Mouse (Mus musculus): ENCODE measurements around the gene Mfn1. TPM values are rescaled to one million over a fixed set of nuclear protein-coding genes. Genes with fewer than 3 reads are reported as not detected.

The Mfn1 gene
- polyA plus RNA-seq, 1 experiment from 2014 or later = 92.9 TPM

DNA sequence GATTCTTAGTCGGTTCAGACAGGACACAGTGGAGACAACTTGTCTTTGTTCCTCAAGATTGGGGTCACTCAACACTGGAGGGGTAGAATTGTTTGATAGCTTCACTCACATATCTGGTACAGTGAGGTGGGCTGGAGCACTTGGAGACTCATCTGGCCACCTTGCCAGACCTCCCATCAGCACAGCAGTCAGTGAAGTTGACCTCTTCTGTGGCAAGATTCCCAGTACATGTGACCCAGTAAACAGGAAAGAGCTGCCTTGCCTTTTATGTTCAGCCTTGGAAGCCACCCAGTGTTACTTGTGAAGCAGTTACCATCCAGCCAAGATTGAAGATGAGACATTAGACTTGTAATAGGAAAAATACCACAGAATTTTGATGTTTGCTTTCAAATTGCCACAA, 8.3 kb downstream of the Mfn1 start:
- H3K36me3 ChIP-seq (ENCODE audit: control insufficient read depth, insufficient read depth) = peaks cover 37% of the 10 kb centered on the region
- no peaks in the 10 kb centered on the region for H3K27me3 ChIP-seq (ENCODE audit: control insufficient read depth, insufficient read depth, low read length)
- H3K27ac ChIP-seq (ENCODE audit: low read length) = peak overlapping the region; percentile 44
- no peak overlapping the region for H3K4me3 ChIP-seq (ENCODE audit: low read length)
- peak; percentile 73 for ATAC-seq (replicated peaks; ENCODE audit: extremely low read depth, insufficient read depth, low FRiP score)
- H3K9me3 ChIP-seq (replicated peaks; ENCODE audit: control insufficient read depth, low read length) = no peaks in the 10 kb centered on the region
- no peak overlapping the region for H3K4me2 ChIP-seq (ENCODE audit: low read depth, low read length)
- peaks cover 10% of the 10 kb centered on the region for H3K4me1 ChIP-seq (ENCODE audit: control insufficient read depth, insufficient read depth, low read length)
- no peak overlapping the region for H3K9ac ChIP-seq (ENCODE audit: low read length)
- WGBS = 64% methylated on average over 1 of the region's 1 CpGs

- H3K4me2 ChIP-seq (ENCODE audit: low read depth, low read length) = no peak overlapping the region
- no peak overlapping the region for H3K4me3 ChIP-seq (ENCODE audit: low read length)
- peaks cover 38% of the 10 kb centered on the region for H3K36me3 ChIP-seq (ENCODE audit: control insufficient read depth, insufficient read depth)
- H3K27ac ChIP-seq (ENCODE audit: low read length) = no peak overlapping the region; the same call in 1 of the 2 replicates
- H3K9ac ChIP-seq (ENCODE audit: low read length) = no peak overlapping the region
- WGBS = 87% methylated on average over 5 of the region's 5 CpGs
- peaks cover 10% of the 10 kb centered on the region for H3K4me1 ChIP-seq (ENCODE audit: control insufficient read depth, insufficient read depth, low read length)
- no peaks in the 10 kb centered on the region for H3K9me3 ChIP-seq (replicated peaks; ENCODE audit: control insufficient read depth, low read length)
- no peaks in the 10 kb centered on the region for H3K27me3 ChIP-seq (ENCODE audit: control insufficient read depth, insufficient read depth, low read length)
- no peak for ATAC-seq (replicated peaks; ENCODE audit: extremely low read depth, insufficient read depth, low FRiP score)
Measured at GRCm38 (mm10) chr3:32538091-32538490, 8.8 kb downstream of the Mfn1 start.

DNA sequence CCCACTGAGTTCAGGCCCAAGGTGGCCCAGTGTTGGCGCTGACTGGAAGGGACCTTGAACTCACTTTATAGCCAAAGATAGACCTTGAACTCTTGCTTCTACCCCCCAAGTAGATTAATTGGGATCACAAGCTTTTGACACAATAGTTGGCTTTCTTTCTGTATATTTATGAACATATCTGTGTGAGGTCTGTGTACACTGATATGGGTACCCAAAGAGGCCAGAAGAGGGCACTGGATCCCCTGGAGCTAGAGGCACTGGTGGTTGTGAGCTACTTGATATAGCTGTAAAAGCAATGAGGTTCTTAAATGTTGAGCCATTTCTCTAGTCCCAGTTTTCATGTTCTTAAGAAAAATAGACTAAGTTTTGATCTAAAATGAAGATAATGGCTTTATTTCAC, 23.8 kb downstream of the Mfn1 start:
- Histone ChIP-seq H3K9me3 (replicated peaks; ENCODE audit: control insufficient read depth, low read length) (no peaks in the 10 kb centered on the region), H3K4me3 (ENCODE audit: low read length) (no peak overlapping the region), H3K9ac (ENCODE audit: low read length) (no peak overlapping the region), H3K27ac (ENCODE audit: low read length) (no peak overlapping the region), H3K4me2 (ENCODE audit: low read depth, low read length) (no peak overlapping the region), H3K27me3 (ENCODE audit: control insufficient read depth, insufficient read depth, low read length) (no peaks in the 10 kb centered on the region), H3K4me1 (ENCODE audit: control insufficient read depth, insufficient read depth, low read length) (no peaks in the 10 kb centered on the region), H3K36me3 (ENCODE audit: control insufficient read depth, insufficient read depth) (peaks cover 32% of the 10 kb centered on the region)
- ATAC-seq (replicated peaks; ENCODE audit: extremely low read depth, insufficient read depth, low FRiP score) = no peak
- 95% methylated on average over 1 of the region's 1 CpGs for WGBS

- 91% methylated on average over 6 of the region's 6 CpGs for WGBS
- Histone ChIP-seq H3K4me2 (ENCODE audit: low read depth, low read length) (no peak overlapping the region), H3K9ac (ENCODE audit: low read length) (no peak overlapping the region), H3K9me3 (replicated peaks; ENCODE audit: control insufficient read depth, low read length) (0 out of 2 replicates have a peak, but pooled peaks cover 2% of the 10 kb centered on the region), H3K27me3 (ENCODE audit: control insufficient read depth, insufficient read depth, low read length) (no peaks in the 10 kb centered on the region), H3K27ac (ENCODE audit: low read length) (no peak overlapping the region), H3K4me3 (ENCODE audit: low read length) (no peak overlapping the region), H3K36me3 (ENCODE audit: control insufficient read depth, insufficient read depth) (peaks cover 62% of the 10 kb centered on the region), H3K4me1 (ENCODE audit: control insufficient read depth, insufficient read depth, low read length) (no peaks in the 10 kb centered on the region)
- ATAC-seq (replicated peaks; ENCODE audit: extremely low read depth, insufficient read depth, low FRiP score) = no peak
Measured at GRCm38 (mm10) chr3:32563401-32563800, 34.1 kb downstream of the Mfn1 start.

DNA sequence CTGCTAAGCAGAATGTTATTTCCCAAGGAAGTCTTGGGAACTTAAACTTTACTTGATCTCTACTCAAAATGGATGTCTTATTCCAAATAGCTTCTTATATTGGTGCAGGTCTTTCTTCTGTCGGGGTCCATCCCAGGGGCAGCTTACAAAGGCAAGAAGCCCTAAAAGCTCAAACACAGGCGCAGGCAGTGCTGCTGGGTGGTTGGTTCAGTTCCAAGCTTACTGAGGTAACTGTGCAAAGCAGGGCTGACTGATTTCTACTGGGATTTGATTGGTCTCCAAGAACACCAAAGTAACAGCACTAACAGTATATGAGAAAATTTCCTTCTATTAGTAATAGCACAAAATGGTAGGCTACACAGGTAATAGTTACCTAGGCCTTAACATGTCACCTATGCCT, 43.8 kb downstream of the Mfn1 start:
- WGBS = 93% methylated on average over 2 of the region's 2 CpGs
- Histone ChIP-seq H3K27me3 (ENCODE audit: control insufficient read depth, insufficient read depth, low read length) (no peaks in the 10 kb centered on the region), H3K4me2 (ENCODE audit: low read depth, low read length) (no peak overlapping the region), H3K9ac (ENCODE audit: low read length) (no peak overlapping the region), H3K36me3 (ENCODE audit: control insufficient read depth, insufficient read depth) (peaks cover 60% of the 10 kb centered on the region), H3K27ac (ENCODE audit: low read length) (no peak overlapping the region), H3K4me3 (ENCODE audit: low read length) (no peak overlapping the region), H3K9me3 (replicated peaks; ENCODE audit: control insufficient read depth, low read length) (0 out of 2 replicates have a peak, but pooled peaks cover 2% of the 10 kb centered on the region), H3K4me1 (ENCODE audit: control insufficient read depth, insufficient read depth, low read length) (no peaks in the 10 kb centered on the region)
- ATAC-seq (replicated peaks; ENCODE audit: extremely low read depth, insufficient read depth, low FRiP score) = no peak

GRCm38 (mm10) chr3:32573881-32574280, 44.6 kb downstream of the Mfn1 start:
- Histone ChIP-seq H3K4me2 (ENCODE audit: low read depth, low read length) (no peak overlapping the region), H3K36me3 (ENCODE audit: control insufficient read depth, insufficient read depth) (peaks cover 52% of the 10 kb centered on the region)

DNA sequence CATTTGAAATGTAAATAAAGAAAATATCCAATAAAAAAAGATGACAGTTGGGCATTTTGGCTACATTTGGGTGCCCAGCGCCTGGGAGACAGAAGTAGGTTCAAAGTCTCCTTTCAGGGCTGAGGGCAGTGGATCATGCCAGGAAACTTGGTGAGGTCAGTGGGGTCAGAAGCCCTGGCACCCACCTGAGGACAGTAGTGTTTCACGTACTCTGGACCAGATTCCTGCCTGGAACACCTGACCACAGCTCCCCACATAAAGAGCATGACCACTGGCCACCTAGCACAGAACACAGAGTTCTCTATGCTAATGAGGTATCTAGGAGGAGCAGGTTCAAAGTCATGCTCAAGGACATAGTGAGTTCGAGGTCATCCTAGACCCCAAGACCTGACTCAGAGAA, 45.9 kb downstream of the Mfn1 start:
- Histone ChIP-seq H3K27ac (ENCODE audit: low read length) (no peak overlapping the region), H3K9ac (ENCODE audit: low read length) (no peak overlapping the region), H3K4me2 (ENCODE audit: low read depth, low read length) (no peak overlapping the region), H3K27me3 (ENCODE audit: control insufficient read depth, insufficient read depth, low read length) (no peaks in the 10 kb centered on the region), H3K4me3 (ENCODE audit: low read length) (no peak overlapping the region), H3K9me3 (replicated peaks; ENCODE audit: control insufficient read depth, low read length) (no peaks in the 10 kb centered on the region), H3K4me1 (ENCODE audit: control insufficient read depth, insufficient read depth, low read length) (0 out of 2 replicates have a peak, but pooled peaks cover 3% of the 10 kb centered on the region), H3K36me3 (ENCODE audit: control insufficient read depth, insufficient read depth) (peaks cover 43% of the 10 kb centered on the region)
- no peak for ATAC-seq (replicated peaks; ENCODE audit: extremely low read depth, insufficient read depth, low FRiP score)
- WGBS = 90% methylated on average over 3 of the region's 3 CpGs

More at GRCm38 (mm10) chr3:32573881-32574280, 44.6 kb downstream of the Mfn1 start:
- Histone ChIP-seq H3K27ac (ENCODE audit: low read length) (no peak overlapping the region), H3K9ac (ENCODE audit: low read length) (no peak overlapping the region), H3K27me3 (ENCODE audit: control insufficient read depth, insufficient read depth, low read length) (no peaks in the 10 kb centered on the region), H3K4me3 (ENCODE audit: low read length) (no peak overlapping the region), H3K4me1 (ENCODE audit: control insufficient read depth, insufficient read depth, low read length) (no peaks in the 10 kb centered on the region), H3K9me3 (replicated peaks; ENCODE audit: control insufficient read depth, low read length) (no peaks in the 10 kb centered on the region)
- 82% methylated on average over 9 of the region's 9 CpGs for WGBS
- ATAC-seq (replicated peaks; ENCODE audit: extremely low read depth, insufficient read depth, low FRiP score) = no peak

DNA sequence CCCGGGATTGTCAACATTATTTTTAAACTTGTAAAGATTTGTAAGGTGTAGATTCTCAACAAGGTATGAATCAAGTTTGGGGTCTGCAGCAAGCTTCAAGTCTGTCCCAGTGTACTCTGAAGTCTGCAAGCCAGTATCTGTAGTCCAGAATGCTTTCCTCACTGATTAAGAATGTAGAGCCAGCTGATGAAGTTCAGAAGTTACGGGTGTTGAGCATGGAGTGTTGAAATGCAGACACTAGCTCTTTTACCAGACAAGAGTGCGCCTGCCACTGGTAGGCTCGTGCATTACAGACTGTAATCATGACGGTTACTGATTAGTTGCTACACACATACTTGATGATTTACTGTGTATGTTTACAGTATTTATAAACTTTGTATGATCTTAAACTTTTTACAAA, 49.5 kb downstream of the Mfn1 start:
- H3K4me1 ChIP-seq (ENCODE audit: control insufficient read depth, insufficient read depth, low read length) = 0 out of 2 replicates have a peak, but pooled peaks cover 3% of the 10 kb centered on the region
- 0 out of 2 replicates have a peak, but pooled peaks have one; percentile 55 for ATAC-seq (replicated peaks; ENCODE audit: extremely low read depth, insufficient read depth, low FRiP score)
- no peak overlapping the region for H3K4me2 ChIP-seq (ENCODE audit: low read depth, low read length)
- no peaks in the 10 kb centered on the region for H3K9me3 ChIP-seq (replicated peaks; ENCODE audit: control insufficient read depth, low read length)
- H3K4me3 ChIP-seq (ENCODE audit: low read length) = no peak overlapping the region
- peak overlapping the region; percentile 23; the same call in 1 of the 2 replicates for H3K27ac ChIP-seq (ENCODE audit: low read length)
- WGBS = 49% methylated on average over 5 of the region's 5 CpGs
- H3K27me3 ChIP-seq (ENCODE audit: control insufficient read depth, insufficient read depth, low read length) = no peaks in the 10 kb centered on the region
- H3K9ac ChIP-seq (ENCODE audit: low read length) = no peak overlapping the region
- peaks cover 50% of the 10 kb centered on the region for H3K36me3 ChIP-seq (ENCODE audit: control insufficient read depth, insufficient read depth)

DNA sequence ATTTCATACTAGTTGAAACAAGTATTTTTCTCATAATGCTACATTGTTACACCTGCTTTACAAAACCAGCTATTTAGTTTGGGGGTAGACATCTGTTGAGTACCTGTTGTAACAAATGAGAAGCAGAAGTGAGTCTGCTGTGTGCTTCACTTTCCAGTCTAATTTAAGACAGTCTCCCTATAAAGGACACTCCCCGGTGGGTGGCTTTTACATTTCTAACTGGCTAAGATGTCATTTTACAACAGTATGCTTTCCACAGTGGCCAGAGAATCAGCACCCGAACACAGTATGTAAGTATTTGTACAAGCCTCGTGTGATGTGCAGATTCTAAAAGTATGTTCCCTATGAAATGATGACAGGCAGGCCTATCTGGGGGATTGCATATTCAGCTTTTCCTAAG, 51.5 kb downstream of the Mfn1 start:
- Histone ChIP-seq H3K4me1 (ENCODE audit: control insufficient read depth, insufficient read depth, low read length) (0 out of 2 replicates have a peak, but pooled peaks cover 3% of the 10 kb centered on the region), H3K36me3 (ENCODE audit: control insufficient read depth, insufficient read depth) (peaks cover 39% of the 10 kb centered on the region), H3K27ac (ENCODE audit: low read length) (no peak overlapping the region; the same call in 1 of the 2 replicates), H3K4me2 (ENCODE audit: low read depth, low read length) (no peak overlapping the region), H3K27me3 (ENCODE audit: control insufficient read depth, insufficient read depth, low read length) (no peaks in the 10 kb centered on the region), H3K9me3 (replicated peaks; ENCODE audit: control insufficient read depth, low read length) (no peaks in the 10 kb centered on the region), H3K9ac (ENCODE audit: low read length) (no peak overlapping the region), H3K4me3 (ENCODE audit: low read length) (no peak overlapping the region)
- no peak for ATAC-seq (replicated peaks; ENCODE audit: extremely low read depth, insufficient read depth, low FRiP score)
- 66% methylated on average over 3 of the region's 3 CpGs for WGBS

Data from heart, embryonic 16.5 days (tissue).